Mouse (Mus musculus): ENCODE results near the gene Cnnm4. TPM values are rescaled to one million over a fixed set of nuclear protein-coding genes. Genes with fewer than 3 reads are reported as not detected.

The Cnnm4 gene
- total RNA-seq, 2 experiments from 2014 or later, result 8.4 to 12.1 TPM

GRCm38 (mm10) chr1:36472106-36472440, 653 bp downstream of the Cnnm4 start:
- ATAC-seq (replicated peaks; ENCODE audit: poor library complexity), result no peak

GRCm38 (mm10) chr1:36473211-36473780, 1.9 kb downstream of the Cnnm4 start:
- ATAC-seq (replicated peaks; ENCODE audit: poor library complexity), result peak; percentile 21

- no peak for ATAC-seq (replicated peaks; ENCODE audit: poor library complexity)
Measured at GRCm38 (mm10) chr1:36474646-36475045, 3.2 kb downstream of the Cnnm4 start.

- ATAC-seq (replicated peaks; ENCODE audit: poor library complexity), result no peak
Measured at GRCm38 (mm10) chr1:36475480-36476110, 4.2 kb downstream of the Cnnm4 start.

GRCm38 (mm10) chr1:36476426-36476825, 5.0 kb downstream of the Cnnm4 start:
- no peak for ATAC-seq (replicated peaks; ENCODE audit: poor library complexity)

GRCm38 (mm10) chr1:36478343-36478795, 6.9 kb downstream of the Cnnm4 start:
- no peak for ATAC-seq (replicated peaks; ENCODE audit: poor library complexity)

GRCm38 (mm10) chr1:36479903-36480899, 8.8 kb downstream of the Cnnm4 start:
- no peak for ATAC-seq (replicated peaks; ENCODE audit: poor library complexity)

GRCm38 (mm10) chr1:36483825-36484224, 12.4 kb downstream of the Cnnm4 start:
- ATAC-seq (replicated peaks; ENCODE audit: poor library complexity), result no peak

GRCm38 (mm10) chr1:36485080-36485479, 13.7 kb downstream of the Cnnm4 start:
- ATAC-seq (replicated peaks; ENCODE audit: poor library complexity), result no peak

- no peak for ATAC-seq (replicated peaks; ENCODE audit: poor library complexity)
Measured at GRCm38 (mm10) chr1:36487111-36487510, 15.7 kb downstream of the Cnnm4 start.

- ATAC-seq (replicated peaks; ENCODE audit: poor library complexity), result no peak
Measured at GRCm38 (mm10) chr1:36489661-36490060, 18.2 kb downstream of the Cnnm4 start.

- peak; percentile 37; the same call in 1 of the 2 replicates for ATAC-seq (replicated peaks; ENCODE audit: poor library complexity)
Measured at GRCm38 (mm10) chr1:36492416-36493139, 21.2 kb downstream of the Cnnm4 start.

- ATAC-seq (replicated peaks; ENCODE audit: poor library complexity), result no peak
Measured at GRCm38 (mm10) chr1:36493299-36493698, 21.9 kb downstream of the Cnnm4 start.

GRCm38 (mm10) chr1:36496719-36497118, 25.3 kb downstream of the Cnnm4 start:
- ATAC-seq (replicated peaks; ENCODE audit: poor library complexity), result no peak

GRCm38 (mm10) chr1:36497312-36497711, 25.9 kb downstream of the Cnnm4 start:
- ATAC-seq (replicated peaks; ENCODE audit: poor library complexity), result no peak

- ATAC-seq (replicated peaks; ENCODE audit: poor library complexity), result peak; percentile 92
Measured at GRCm38 (mm10) chr1:36501261-36501660, 29.8 kb downstream of the Cnnm4 start.

- ATAC-seq (replicated peaks; ENCODE audit: poor library complexity), result peak; percentile 46
Measured at GRCm38 (mm10) chr1:36508238-36508637, 36.8 kb downstream of the Cnnm4 start.

GRCm38 (mm10) chr1:36511289-36512021, 40.0 kb downstream of the Cnnm4 start, which contains the start of gene Cnnm3:
Gene Cnnm3 (plus strand): TSS chr1:36511867.
- ATAC-seq (replicated peaks; ENCODE audit: poor library complexity), result peak; percentile 88

- no peak for ATAC-seq (replicated peaks; ENCODE audit: poor library complexity)
Measured at GRCm38 (mm10) chr1:36512089-36512965, 40.9 kb downstream of the Cnnm4 start.
